In genomic region chr4:132038809-132039208, GRCm38 (mm10) we compare ENCODE assay signal across 15 mouse cellular contexts. TPM values are rescaled to one million over a fixed set of nuclear protein-coding genes. Genes with fewer than 3 reads are reported as not detected.
DNase-seq lines count a peak whose midpoint lies in the region; ATAC-seq and TF ChIP-seq lines count a peak whose summit lies in the region.
"Had no signal": no experiment of that assay in that cellular context is flagged by ENCODE, and none has a peak within 500 bp of the region (broad histone marks: within the 10 kb centered on the region; RNA-seq: fewer than 3 reads in every experiment).

No protein-coding gene starts in this region.

- H3K4me2 ChIP-seq in hindbrain, embryonic 16.5 days (ENCODE audit: low read length), result no peak overlapping the region
- no peak overlapping the region for H3K4me2 ChIP-seq in midbrain, embryonic 16.5 days (ENCODE audit: low read length)
- H3K4me2 ChIP-seq in heart, postnatal 0 days (ENCODE audit: low read depth, low read length), result no peak overlapping the region
- H3K4me2 ChIP-seq: forebrain, embryonic 12.5 days; intestine, embryonic 15.5 days; limb, embryonic 13.5 days had no signal

- TF ChIP-seq EP300 in heart, postnatal 0 days (IDR thresholded peaks at IDR 0.05; ENCODE audit: low read depth), result no peak

- WGBS in hindbrain, embryonic 10.5 days, result 83% methylated on average over 2 of the region's 2 CpGs
- WGBS in hindbrain, embryonic 16.5 days, result 82% methylated on average over 2 of the region's 2 CpGs
- WGBS in midbrain, embryonic 16.5 days, result 67% methylated on average over 2 of the region's 2 CpGs
- WGBS in midbrain, embryonic 10.5 days, result 98% methylated on average over 2 of the region's 2 CpGs
- 69% methylated on average over 2 of the region's 2 CpGs for WGBS in heart, postnatal 0 days
- WGBS in small intestine, adult 2 months, result 80% methylated on average over 2 of the region's 2 CpGs

- H3K9me3 ChIP-seq in hindbrain, embryonic 10.5 days, result no peaks in the 10 kb centered on the region
- H3K9me3 ChIP-seq in hindbrain, embryonic 16.5 days (ENCODE audit: control insufficient read depth, low read length), result no peaks in the 10 kb centered on the region
- no peaks in the 10 kb centered on the region for H3K9me3 ChIP-seq in midbrain, embryonic 16.5 days (replicated peaks; ENCODE audit: control insufficient read depth, low read length, poor library complexity, severe bottlenecking)
- no peaks in the 10 kb centered on the region for H3K9me3 ChIP-seq in midbrain, embryonic 10.5 days (replicated peaks)
- no peaks in the 10 kb centered on the region for H3K9me3 ChIP-seq in heart, postnatal 0 days (replicated peaks; ENCODE audit: control insufficient read depth, low read length)
- H3K9me3 ChIP-seq: forebrain, embryonic 12.5 days; intestine, embryonic 15.5 days; limb, embryonic 13.5 days had no signal

- no peak overlapping the region for H3K4me3 ChIP-seq in hindbrain, embryonic 10.5 days
- H3K4me3 ChIP-seq in hindbrain, embryonic 16.5 days (ENCODE audit: low read length), result no peak overlapping the region
- H3K4me3 ChIP-seq in midbrain, embryonic 16.5 days (ENCODE audit: low read depth, low read length), result no peak overlapping the region
- no peak overlapping the region for H3K4me3 ChIP-seq in midbrain, embryonic 10.5 days
- H3K4me3 ChIP-seq in heart, postnatal 0 days (ENCODE audit: low read depth, low read length), result no peak overlapping the region
- H3K4me3 ChIP-seq in small intestine, adult 2 months (ENCODE audit: low read depth, low read length), result no peak overlapping the region
- H3K4me3 ChIP-seq: forebrain, embryonic 12.5 days; intestine, embryonic 15.5 days; limb, embryonic 13.5 days had no signal

- H3K27me3 ChIP-seq in hindbrain, embryonic 10.5 days (ENCODE audit: insufficient read depth, poor library complexity, severe bottlenecking), result no peaks in the 10 kb centered on the region
- H3K27me3 ChIP-seq in hindbrain, embryonic 16.5 days (replicated peaks; ENCODE audit: control insufficient read depth, insufficient read depth, low read length), result no peaks in the 10 kb centered on the region
- no peaks in the 10 kb centered on the region for H3K27me3 ChIP-seq in midbrain, embryonic 16.5 days (ENCODE audit: control insufficient read depth, insufficient read depth, low read depth, low read length)
- H3K27me3 ChIP-seq in midbrain, embryonic 10.5 days (ENCODE audit: low read depth, poor library complexity, severe bottlenecking), result no peaks in the 10 kb centered on the region
- H3K27me3 ChIP-seq in heart, postnatal 0 days (ENCODE audit: control insufficient read depth, insufficient read depth, low read length), result no peaks in the 10 kb centered on the region
- H3K27me3 ChIP-seq in small intestine, adult 2 months (ENCODE audit: control insufficient read depth, insufficient read depth, low read length), result no peaks in the 10 kb centered on the region
- H3K27me3 ChIP-seq: intestine, embryonic 15.5 days; limb, embryonic 13.5 days had no signal

- TF ChIP-seq CTCF in heart, postnatal 0 days (IDR thresholded peaks at IDR 0.05; ENCODE audit: low read depth), result no peak
- no peak for TF ChIP-seq CTCF in small intestine, adult 2 months (IDR thresholded peaks at IDR 0.05; ENCODE audit: extremely low read depth, insufficient read length, insufficient replicate concordance, low read depth, low read length)

- H3K9ac ChIP-seq in hindbrain, embryonic 16.5 days (ENCODE audit: low read depth, low read length), result no peak overlapping the region
- 0 out of 2 replicates have a peak overlapping the region, but pooled peaks have one; percentile 2 for H3K9ac ChIP-seq in midbrain, embryonic 16.5 days (ENCODE audit: low read depth, low read length)
- no peak overlapping the region for H3K9ac ChIP-seq in heart, postnatal 0 days (replicated peaks; ENCODE audit: low read depth, low read length)
- H3K9ac ChIP-seq: forebrain, embryonic 12.5 days; intestine, embryonic 15.5 days; limb, embryonic 13.5 days had no signal

- H3K4me1 ChIP-seq in hindbrain, embryonic 10.5 days (replicated peaks), result peaks cover 60% of the 10 kb centered on the region
- peaks cover 10% of the 10 kb centered on the region for H3K4me1 ChIP-seq in hindbrain, embryonic 16.5 days (ENCODE audit: control insufficient read depth, insufficient read depth, low read depth, low read length)
- H3K4me1 ChIP-seq in midbrain, embryonic 16.5 days (ENCODE audit: control insufficient read depth, insufficient read depth, low read length), result peaks cover 12% of the 10 kb centered on the region
- H3K4me1 ChIP-seq in midbrain, embryonic 10.5 days, result peaks cover 37% of the 10 kb centered on the region
- H3K4me1 ChIP-seq in heart, postnatal 0 days (ENCODE audit: control insufficient read depth, insufficient read depth), result peaks cover 33% of the 10 kb centered on the region
- peaks cover 12% of the 10 kb centered on the region; the same call in 1 of the 2 replicates for H3K4me1 ChIP-seq in small intestine, adult 2 months (ENCODE audit: control insufficient read depth, insufficient read depth, insufficient read length, low read length)
- H3K4me1 ChIP-seq: intestine, embryonic 15.5 days had no signal

- TF ChIP-seq POLR2A in small intestine, adult 2 months (IDR thresholded peaks at IDR 0.05; ENCODE audit: low read depth, low read length), result no peak

- H3K27ac ChIP-seq in hindbrain, embryonic 10.5 days, result peak overlapping the region; percentile 45; the same call in 1 of the 2 replicates
- no peak overlapping the region for H3K27ac ChIP-seq in hindbrain, embryonic 16.5 days (ENCODE audit: low read depth, low read length)
- H3K27ac ChIP-seq in midbrain, embryonic 16.5 days (ENCODE audit: low read length), result no peak overlapping the region
- H3K27ac ChIP-seq in midbrain, embryonic 10.5 days (replicated peaks), result no peak overlapping the region
- H3K27ac ChIP-seq in heart, postnatal 0 days (ENCODE audit: low read depth), result peak overlapping the region; percentile 59; the same call in 1 of the 2 replicates
- peak overlapping the region; percentile 17; the same call in 1 of the 2 replicates for H3K27ac ChIP-seq in small intestine, adult 2 months (ENCODE audit: insufficient read depth, low read depth, low read length)
- H3K27ac ChIP-seq: forebrain, embryonic 12.5 days; intestine, embryonic 15.5 days; limb, embryonic 13.5 days had no signal

- peaks cover 16% of the 10 kb centered on the region; the same call in 1 of the 2 replicates for H3K36me3 ChIP-seq in hindbrain, embryonic 10.5 days
- no peaks in the 10 kb centered on the region for H3K36me3 ChIP-seq in hindbrain, embryonic 16.5 days (ENCODE audit: control insufficient read depth, insufficient read depth, low read length)
- no peaks in the 10 kb centered on the region for H3K36me3 ChIP-seq in midbrain, embryonic 16.5 days (ENCODE audit: control insufficient read depth, insufficient read depth, low read length)
- H3K36me3 ChIP-seq in midbrain, embryonic 10.5 days, result peaks cover 15% of the 10 kb centered on the region
- H3K36me3 ChIP-seq in heart, postnatal 0 days (replicated peaks; ENCODE audit: control insufficient read depth, insufficient read depth, low read length), result no peaks in the 10 kb centered on the region
- H3K36me3 ChIP-seq in small intestine, adult 2 months (ENCODE audit: control insufficient read depth, insufficient read depth, low read length), result no peaks in the 10 kb centered on the region
- H3K36me3 ChIP-seq: forebrain, embryonic 12.5 days; intestine, embryonic 15.5 days; limb, embryonic 13.5 days had no signal

- DNase-seq in hindbrain, embryonic 10.5 days (ENCODE audit: low spot score), result no peak
- no peak for DNase-seq in midbrain, embryonic 10.5 days (ENCODE audit: low spot score)
- peak; percentile 30 for DNase-seq in heart, postnatal 0 days (ENCODE audit: low spot score)
- DNase-seq in adrenal gland, postnatal 25 days, result no peak
- DNase-seq: adrenal gland, postnatal 10 days; cerebellum, adult 11-12 months; gastrocnemius, postnatal 14 days; layer of hippocampus, adult 9-11 months had no signal

- no peak for ATAC-seq in hindbrain, embryonic 16.5 days
- ATAC-seq in midbrain, embryonic 16.5 days, result no peak
- 0 out of 2 replicates have a peak, but pooled peaks have one; percentile 36 for ATAC-seq in heart, postnatal 0 days (ENCODE audit: insufficient read depth, low read depth)
- ATAC-seq: CD4-positive, CD25-positive, alpha-beta regulatory T cell, adult 4 months; intestine, embryonic 15.5 days had no signal

RNA-seq across cellular contexts. Expression of gene Gm10300, which starts 35.7 kb away (rescaled TPM):
- 0.14 TPM in 1 of 2 replicates, not detected in the other for polyA plus RNA-seq in hindbrain, embryonic 10.5 days (2016; fragmentation: Nextera tagmentation; extraction: Ambion mirVana)
- 0.09 TPM in 1 of 2 replicates, not detected in the other for polyA plus RNA-seq in hindbrain, embryonic 16.5 days (2015; fragmentation: Nextera tagmentation; extraction: Ambion mirVana)
- not detected in 2 replicates for polyA plus RNA-seq in midbrain, embryonic 16.5 days (2015; fragmentation: Nextera tagmentation; extraction: Ambion mirVana)
- polyA plus RNA-seq in midbrain, embryonic 10.5 days (2016; fragmentation: Nextera tagmentation; extraction: Ambion mirVana), result not detected in 2 replicates
- total RNA-seq in heart, postnatal 0 days (2014; rRNA removed; ENCODE audit: low replicate concordance), result 1.7 TPM in 1 of 2 replicates, not detected in the other
- 0.18 TPM in 2 replicates for polyA plus RNA-seq in heart, postnatal 0 days (2015; fragmentation: Nextera tagmentation; extraction: Ambion mirVana)
- polyA plus RNA-seq in small intestine, adult 2 months (2012; rRNA removed), result 0.06 TPM in 2 replicates
- total RNA-seq in adrenal gland, postnatal 25 days (2021), result 0.61 TPM in 1 of 2 replicates, not detected in the other
- polyA plus RNA-seq: CD4-positive, CD25-positive, alpha-beta regulatory T cell, adult 4 months; limb, embryonic 13.5 days had no signal

RNA-seq across cellular contexts. Expression of gene Epb41, which starts 36.3 kb away (rescaled TPM):
- polyA plus RNA-seq in hindbrain, embryonic 10.5 days (2016; fragmentation: Nextera tagmentation; extraction: Ambion mirVana), result 154 and 173 TPM in 2 replicates
- polyA plus RNA-seq in hindbrain, embryonic 16.5 days (2015; fragmentation: Nextera tagmentation; extraction: Ambion mirVana), result 43.1 and 60.9 TPM in 2 replicates
- 61.7 and 69.9 TPM in 2 replicates for polyA plus RNA-seq in midbrain, embryonic 16.5 days (2015; fragmentation: Nextera tagmentation; extraction: Ambion mirVana)
- polyA plus RNA-seq in midbrain, embryonic 10.5 days (2016; fragmentation: Nextera tagmentation; extraction: Ambion mirVana), result 123 and 167 TPM in 2 replicates
- 47.3 and 52.8 TPM in 2 replicates for total RNA-seq in heart, postnatal 0 days (2014; rRNA removed; ENCODE audit: low replicate concordance)
- 21.2 and 26.6 TPM in 2 replicates for polyA plus RNA-seq in heart, postnatal 0 days (2015; fragmentation: Nextera tagmentation; extraction: Ambion mirVana)
- 11.1 and 15.7 TPM in 2 replicates for polyA plus RNA-seq in small intestine, adult 2 months (2012; rRNA removed)
- total RNA-seq in adrenal gland, postnatal 25 days (2021), result 65.5 and 70.8 TPM in 2 replicates

Comparison
In these comparisons a context has a peak if more than half of its experiments do, and no peak if none do; other contexts are left out.
1. H3K27ac ChIP-seq: peak in hindbrain, embryonic 10.5 days (single experiment), heart, postnatal 0 days (single experiment) and small intestine, adult 2 months (single experiment); none in hindbrain, embryonic 16.5 days (single experiment), midbrain, embryonic 16.5 days (single experiment) and midbrain, embryonic 10.5 days (single experiment).